Mouse (Mus musculus) erythroblast, embryonic 14.5 days (primary cell): ENCODE results near the gene Apeh.

Source experiments
- GATA1 ChIP-seq: IDR thresholded peaks from 2 replicates; pipeline ENCODE4 v1.6.1; 2012; ENCODE audit warnings: low read length, inconsistent platforms, mixed read lengths
- TAL1 ChIP-seq: IDR thresholded peaks from 3 replicates; pipeline ENCODE4 v1.6.1; 2012; ENCODE audit warnings: low read length, inconsistent platforms, mixed read lengths

DNA sequence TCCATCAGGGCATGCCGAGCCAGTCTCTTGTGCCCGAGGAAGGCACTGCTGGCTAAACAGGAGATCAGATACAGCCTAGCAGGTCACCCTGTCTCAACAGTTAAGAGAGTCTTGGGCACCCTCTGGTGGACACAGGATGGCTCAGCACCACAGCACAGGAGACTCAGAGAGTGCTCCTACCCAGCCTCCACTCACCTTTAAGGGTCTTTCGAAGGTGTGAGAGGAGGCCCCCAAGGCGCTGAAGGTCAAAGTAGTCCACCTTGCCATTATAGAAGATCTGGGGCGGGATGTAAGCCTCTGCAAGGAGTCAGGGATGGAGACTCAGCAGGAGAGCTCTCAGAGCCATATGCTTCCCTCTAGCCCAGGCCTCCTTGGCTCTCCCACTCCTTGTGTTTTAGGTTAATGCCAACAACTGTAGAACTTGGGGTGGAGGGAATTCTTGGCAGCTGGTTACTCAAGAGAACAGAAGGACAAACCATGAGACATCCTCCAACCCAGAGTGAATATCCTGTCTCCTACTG lies 28.9 kb downstream of the Apeh start:
- no peak for TF ChIP-seq TAL1
- TF ChIP-seq GATA1 = no peak
